Mouse (Mus musculus): ENCODE data around the gene Pex14.

DNA sequence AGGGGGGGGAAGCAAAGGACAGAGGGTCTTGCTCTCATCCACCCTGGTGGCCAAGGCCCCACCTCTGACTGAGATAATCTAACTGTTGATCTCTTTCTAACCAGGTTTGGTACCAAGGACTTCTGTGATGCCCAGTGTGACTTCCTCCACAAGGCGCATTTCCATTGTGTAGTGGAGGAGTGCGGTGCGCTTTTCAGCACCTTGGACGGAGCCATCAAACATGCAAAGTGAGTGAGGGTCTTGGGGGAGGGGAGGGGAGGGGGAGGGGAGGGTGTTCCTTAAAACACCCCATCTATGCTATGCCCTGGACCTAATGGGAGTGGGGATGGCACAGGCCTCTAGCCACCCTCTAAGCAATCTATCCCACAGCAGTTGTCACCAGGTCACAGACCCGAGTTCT is 156.6 kb downstream of the Pex14 start:
- TF ChIP-seq POLR2A (IDR thresholded peaks at IDR 0.05; ENCODE audit: extremely low read depth, insufficient read depth, low read length) (no peak), CTCF (IDR thresholded peaks at IDR 0.05; ENCODE audit: low read depth, low read length) (no peak)

Data from liver, adult 2 months (tissue).